Mouse (Mus musculus): Measurements from ENCODE around the gene Dhx16.

DNA sequence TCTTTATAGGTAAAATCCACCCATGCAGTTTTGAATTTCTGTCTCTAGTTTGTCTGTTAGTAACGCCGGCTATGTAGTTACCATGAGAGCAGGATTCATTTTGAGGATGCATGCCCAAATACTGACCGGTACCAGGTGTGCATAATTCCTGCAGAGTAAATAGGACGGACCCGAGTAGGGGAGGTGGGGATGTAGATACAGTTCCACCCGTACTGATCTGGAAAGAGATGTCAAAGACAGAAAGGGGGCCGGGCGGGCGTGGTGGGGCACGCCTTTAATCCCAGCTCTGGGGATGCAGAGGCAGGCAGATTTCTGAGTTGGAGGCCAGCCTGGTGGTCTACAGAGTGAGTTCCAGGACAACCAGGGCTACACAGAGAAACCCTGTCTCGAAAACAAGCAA is 37.6 kb upstream of the Dhx16 start:
- TF ChIP-seq POLR2A (IDR thresholded peaks at IDR 0.05; ENCODE audit: insufficient read depth, low read length) = no peak
- TF ChIP-seq CTCF (IDR thresholded peaks at IDR 0.05; ENCODE audit: low read depth, low read length) = no peak
- TF ChIP-seq EP300 (IDR thresholded peaks at IDR 0.05; ENCODE audit: insufficient read depth, low read depth, low read length) = no peak

Data from ES-Bruce4 (cell line).